Mouse (Mus musculus) cerebral cortex, adult 2 months (tissue): ENCODE data around the gene Spata31d1d.

Experiments used
- WGBS: fragments of 180-500 bp; shearing (Covaris S2); methylation state at CpG from one replicate; pipeline ENCODE4 v1.1.7; 2018; 5-methylcytosine and 5-hydroxymethylcytosine counted together

Gene Spata31d1d

GRCm38 (mm10) chr13:59679306-59679705 lies 52.2 kb downstream of the Spata31d1d start:
- 64% methylated on average over 4 of the region's 4 CpGs for WGBS

- 63% methylated on average over 12 of the region's 12 CpGs for whole genome bisulfite sequencing
Measured at GRCm38 (mm10) chr13:59676316-59677229, 55.0 kb downstream of the Spata31d1d start.
